Mouse (Mus musculus) erythroid progenitor cell, adult 5-6 weeks (primary cell): ENCODE data around the gene AC134908.4. TPM values are rescaled to one million over a fixed set of nuclear protein-coding genes. Genes with fewer than 3 reads are reported as not detected.
A peak's percentile ranks its signal among the peaks of the same experiment; 100 is the strongest.

Source experiments
- ATAC-seq: replicated peaks from 2 replicates; pipeline ENCODE4 v1.8.0; 2016; ENCODE audit warnings: moderate number of reproducible peaks, mild to moderate bottlenecking, moderate TSS enrichment, inconsistent platforms; ENCODE audit not compliant: poor library complexity, low FRiP score, severe bottlenecking
- total RNA-seq, 2 experiments: library from RNA; stranded (forward) in 1 of 2; stranded (reverse) in 1 of 2; fragments of 150-400 nt in 1 of 2; fragments of 186-747, 209-891 nt in 1 of 2; gene quantifications; 2 replicates each; pipeline versions ENCODE4 v1.2.3 to v1.2.4; 2015 to 2017; ENCODE audit warnings: low replicate concordance in 2 of 2

The AC134908.4 gene
- total RNA-seq (2015; ENCODE audit: low replicate concordance) (not detected in 2 replicates), total RNA-seq (2017; ENCODE audit: low replicate concordance) (not detected in 2 replicates)

GRCm38 (mm10) chr17:25795609-25796092 is at the start of gene AC134908.4:
AC134908.4 (minus strand) TSS chr17:25795659.
- ATAC-seq: no peak

- peak; percentile 92 for ATAC-seq
These were observed 49.0 kb upstream of the AC134908.4 start, which contains the start of gene Rhot2 for GRCm38 (mm10) chr17:25844396-25844901. Rhot2 (minus strand) TSS chr17:25844851.

GRCm38 (mm10) chr17:25843636-25844395 is 48.4 kb upstream of the AC134908.4 start:
- ATAC-seq: peak; percentile 41

- ATAC-seq: no peak
These were observed 47.7 kb upstream of the AC134908.4 start for GRCm38 (mm10) chr17:25843122-25843521.

GRCm38 (mm10) chr17:25842509-25842908 is 47.0 kb upstream of the AC134908.4 start:
- ATAC-seq: no peak

GRCm38 (mm10) chr17:25841117-25841880 is 45.8 kb upstream of the AC134908.4 start, which contains the start of gene Gm20683:
Gm20683 (minus strand) TSS chr17:25841763.
- ATAC-seq: no peak

- ATAC-seq: no peak
These were observed 45.1 kb upstream of the AC134908.4 start for GRCm38 (mm10) chr17:25840519-25840918.

GRCm38 (mm10) chr17:25839455-25840235 is 44.2 kb upstream of the AC134908.4 start:
- ATAC-seq: no peak

- ATAC-seq: no peak
These were observed 43.4 kb upstream of the AC134908.4 start for GRCm38 (mm10) chr17:25838904-25839303.

GRCm38 (mm10) chr17:25837533-25837932 is 42.1 kb upstream of the AC134908.4 start:
- no peak for ATAC-seq

- no peak for ATAC-seq
These were observed 41.6 kb upstream of the AC134908.4 start, which contains the start of gene Rhbdl1 for GRCm38 (mm10) chr17:25837076-25837410. Rhbdl1 (minus strand) TSS chr17:25837295.

GRCm38 (mm10) chr17:25836397-25837075 is 41.1 kb upstream of the AC134908.4 start:
- ATAC-seq: no peak

- ATAC-seq: no peak
These were observed 40.4 kb upstream of the AC134908.4 start for GRCm38 (mm10) chr17:25835816-25836215.

- no peak for ATAC-seq
These were observed 39.8 kb upstream of the AC134908.4 start for GRCm38 (mm10) chr17:25835301-25835700.

- ATAC-seq: no peak
These were observed 39.2 kb upstream of the AC134908.4 start for GRCm38 (mm10) chr17:25834595-25835222.

- no peak for ATAC-seq
These were observed 38.6 kb upstream of the AC134908.4 start for GRCm38 (mm10) chr17:25833961-25834594.

- ATAC-seq: peak; percentile 54
These were observed 37.8 kb upstream of the AC134908.4 start, which contains the start of gene Stub1 for GRCm38 (mm10) chr17:25833291-25833663. Stub1 (minus strand) TSS chr17:25833404.
